Mouse (Mus musculus): ENCODE measurements at regions not wholly inside any gene's neighbourhood (a gene's known extent, or its start where the extent isn't known, plus 50 kb on each side); places are given as distances from the start of the nearest gene placed in this dataset.

GRCm38 (mm10) chr16:53480664-53481063, 1026.8 kb upstream of the Alcam start:
- ATAC-seq (ENCODE audit: low FRiP score, low read depth): no peak
- Histone ChIP-seq H3K4me3 (no peak overlapping the region), H3K4me2 (no peak overlapping the region), H3K27me3 (no peaks in the 10 kb centered on the region), H3K9ac (no peak overlapping the region), H3K36me3 (no peaks in the 10 kb centered on the region), H3K27ac (replicated peaks) (no peak overlapping the region), H3K9me3 (no peaks in the 10 kb centered on the region), H3K4me1 (replicated peaks) (no peaks in the 10 kb centered on the region)

- H3K4me1 ChIP-seq (replicated peaks): no peaks in the 10 kb centered on the region
- H3K9ac ChIP-seq: no peak overlapping the region
- 63% methylated on average over 4 of the region's 4 CpGs for WGBS
- no peaks in the 10 kb centered on the region for H3K9me3 ChIP-seq
- no peaks in the 10 kb centered on the region for H3K36me3 ChIP-seq
- H3K27me3 ChIP-seq: no peaks in the 10 kb centered on the region
- ATAC-seq (ENCODE audit: low FRiP score, low read depth): no peak
- H3K4me2 ChIP-seq: no peak overlapping the region
- no peak overlapping the region for H3K4me3 ChIP-seq
- H3K27ac ChIP-seq (replicated peaks): no peak overlapping the region
Observed at GRCm38 (mm10) chr16:53439511-53439910, 985.6 kb upstream of the Alcam start.

DNA sequence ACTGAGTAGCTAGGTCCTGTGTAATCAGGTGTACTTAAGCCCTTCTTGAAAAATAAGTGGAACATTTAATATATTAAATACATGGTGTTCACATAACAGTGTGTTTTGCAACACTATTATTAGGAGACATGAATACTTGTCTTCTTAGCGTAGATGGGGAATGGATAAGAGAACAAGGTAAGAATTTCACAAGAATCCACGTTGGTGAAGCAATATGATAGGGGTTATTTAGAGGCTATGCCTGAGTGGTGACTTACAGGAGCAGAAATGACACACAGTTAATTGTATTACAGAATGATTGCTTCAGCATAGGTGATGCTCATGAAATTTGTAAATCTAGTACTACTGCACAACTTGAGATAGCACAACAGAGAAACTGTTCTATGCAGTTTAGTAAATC, 964.5 kb upstream of the Alcam start:
- H3K4me1 ChIP-seq (replicated peaks): no peaks in the 10 kb centered on the region
- no peak overlapping the region for H3K4me2 ChIP-seq
- no peaks in the 10 kb centered on the region for H3K36me3 ChIP-seq
- no peak overlapping the region for H3K27ac ChIP-seq (replicated peaks)
- no peaks in the 10 kb centered on the region for H3K27me3 ChIP-seq
- 69% methylated on average over 2 of the region's 2 CpGs for WGBS
- no peak for ATAC-seq (ENCODE audit: low FRiP score, low read depth)
- H3K4me3 ChIP-seq: no peak overlapping the region
- no peak overlapping the region for H3K9ac ChIP-seq
- H3K9me3 ChIP-seq: no peaks in the 10 kb centered on the region

GRCm38 (mm10) chr16:53385176-53385575, 931.3 kb upstream of the Alcam start:
- H3K36me3 ChIP-seq: no peaks in the 10 kb centered on the region

GRCm38 (mm10) chr16:53342153-53342552, 888.3 kb upstream of the Alcam start:
- no peak for ATAC-seq (ENCODE audit: low FRiP score, low read depth)
- no peaks in the 10 kb centered on the region for H3K27me3 ChIP-seq
- H3K4me2 ChIP-seq: no peak overlapping the region
- no peaks in the 10 kb centered on the region for H3K36me3 ChIP-seq
- no peak overlapping the region for H3K4me3 ChIP-seq
- no peak overlapping the region for H3K27ac ChIP-seq (replicated peaks)
- no peaks in the 10 kb centered on the region for H3K9me3 ChIP-seq
- WGBS: 89% methylated on average over 3 of the region's 3 CpGs
- no peaks in the 10 kb centered on the region for H3K4me1 ChIP-seq (replicated peaks)
- no peak overlapping the region for H3K9ac ChIP-seq

More at GRCm38 (mm10) chr16:53385176-53385575, 931.3 kb upstream of the Alcam start:
- H3K9ac ChIP-seq: no peak overlapping the region
- no peaks in the 10 kb centered on the region for H3K4me1 ChIP-seq (replicated peaks)
- no peak overlapping the region for H3K4me2 ChIP-seq
- WGBS: 67% methylated on average over 4 of the region's 4 CpGs
- no peaks in the 10 kb centered on the region for H3K9me3 ChIP-seq
- no peaks in the 10 kb centered on the region for H3K27me3 ChIP-seq
- H3K4me3 ChIP-seq: no peak overlapping the region
- no peak for ATAC-seq (ENCODE audit: low FRiP score, low read depth)
- no peak overlapping the region for H3K27ac ChIP-seq (replicated peaks)

GRCm38 (mm10) chr16:53326353-53326752, 872.5 kb upstream of the Alcam start:
- Histone ChIP-seq H3K27ac (replicated peaks) (no peak overlapping the region), H3K4me2 (no peak overlapping the region), H3K4me3 (no peak overlapping the region), H3K4me1 (replicated peaks) (no peaks in the 10 kb centered on the region), H3K9me3 (no peaks in the 10 kb centered on the region), H3K27me3 (no peaks in the 10 kb centered on the region), H3K9ac (no peak overlapping the region), H3K36me3 (no peaks in the 10 kb centered on the region)
- no peak for ATAC-seq (ENCODE audit: low FRiP score, low read depth)

GRCm38 (mm10) chr16:53292081-53292480, 838.2 kb upstream of the Alcam start:
- no peak overlapping the region for H3K9ac ChIP-seq
- no peak overlapping the region for H3K27ac ChIP-seq (replicated peaks)
- no peak overlapping the region for H3K4me2 ChIP-seq
- no peaks in the 10 kb centered on the region for H3K9me3 ChIP-seq
- H3K4me3 ChIP-seq: no peak overlapping the region
- ATAC-seq (ENCODE audit: low FRiP score, low read depth): no peak
- no peaks in the 10 kb centered on the region for H3K4me1 ChIP-seq (replicated peaks)
- no peaks in the 10 kb centered on the region for H3K36me3 ChIP-seq
- H3K27me3 ChIP-seq: no peaks in the 10 kb centered on the region
- WGBS: 82% methylated on average over 1 of the region's 1 CpGs

GRCm38 (mm10) chr16:53282014-53282413, 828.1 kb upstream of the Alcam start:
- 82% methylated on average over 2 of the region's 2 CpGs for WGBS

GRCm38 (mm10) chr16:53266116-53266515, 812.2 kb upstream of the Alcam start:
- no peaks in the 10 kb centered on the region for H3K27me3 ChIP-seq
- H3K4me2 ChIP-seq: no peak overlapping the region
- 27% methylated on average over 3 of the region's 3 CpGs for WGBS
- H3K36me3 ChIP-seq: no peaks in the 10 kb centered on the region
- H3K9ac ChIP-seq: no peak overlapping the region
- H3K4me3 ChIP-seq: no peak overlapping the region
- H3K27ac ChIP-seq (replicated peaks): no peak overlapping the region
- no peak for ATAC-seq (ENCODE audit: low FRiP score, low read depth)
- no peaks in the 10 kb centered on the region for H3K4me1 ChIP-seq (replicated peaks)
- H3K9me3 ChIP-seq: no peaks in the 10 kb centered on the region

More at GRCm38 (mm10) chr16:53282014-53282413, 828.1 kb upstream of the Alcam start:
- no peaks in the 10 kb centered on the region for H3K4me1 ChIP-seq (replicated peaks)
- H3K27ac ChIP-seq (replicated peaks): no peak overlapping the region
- no peak overlapping the region for H3K9ac ChIP-seq
- H3K36me3 ChIP-seq: no peaks in the 10 kb centered on the region
- no peaks in the 10 kb centered on the region for H3K9me3 ChIP-seq
- no peak for ATAC-seq (ENCODE audit: low FRiP score, low read depth)
- H3K27me3 ChIP-seq: no peaks in the 10 kb centered on the region
- no peak overlapping the region for H3K4me2 ChIP-seq
- H3K4me3 ChIP-seq: no peak overlapping the region

DNA sequence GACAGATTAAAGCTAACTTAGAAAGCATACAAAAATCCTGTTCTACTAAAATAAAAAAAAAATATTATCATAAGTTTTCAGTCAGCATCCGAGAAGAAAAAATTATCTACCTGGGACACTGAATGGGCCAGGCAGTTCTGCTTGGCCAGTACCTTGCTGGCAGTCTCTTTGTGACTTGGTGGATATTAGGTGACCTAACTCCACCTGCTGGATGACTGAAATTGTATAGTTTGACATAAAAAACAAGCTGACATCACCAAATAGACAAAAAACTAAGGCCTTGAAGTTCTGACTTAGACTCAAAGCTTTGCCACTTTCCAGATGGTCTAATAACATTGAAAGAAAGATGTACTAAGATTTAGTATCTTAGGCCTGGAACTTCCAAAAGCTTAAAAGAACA, 791.5 kb upstream of the Alcam start:
- Histone ChIP-seq H3K4me2 (no peak overlapping the region), H3K9me3 (no peaks in the 10 kb centered on the region), H3K27ac (replicated peaks) (no peak overlapping the region), H3K9ac (no peak overlapping the region), H3K4me1 (replicated peaks) (no peaks in the 10 kb centered on the region), H3K4me3 (no peak overlapping the region), H3K36me3 (no peaks in the 10 kb centered on the region), H3K27me3 (no peaks in the 10 kb centered on the region)
- ATAC-seq (ENCODE audit: low FRiP score, low read depth): no peak
- 80% methylated on average over 1 of the region's 1 CpGs for WGBS

GRCm38 (mm10) chr16:53242126-53242537, 788.3 kb upstream of the Alcam start:
- Histone ChIP-seq H3K4me3 (no peak overlapping the region), H3K27ac (replicated peaks) (no peak overlapping the region), H3K4me2 (no peak overlapping the region), H3K9me3 (no peaks in the 10 kb centered on the region), H3K36me3 (no peaks in the 10 kb centered on the region), H3K9ac (no peak overlapping the region), H3K4me1 (replicated peaks) (no peaks in the 10 kb centered on the region), H3K27me3 (no peaks in the 10 kb centered on the region)
- no peak for ATAC-seq (ENCODE audit: low FRiP score, low read depth)
- 93% methylated on average over 3 of the region's 3 CpGs for WGBS

DNA sequence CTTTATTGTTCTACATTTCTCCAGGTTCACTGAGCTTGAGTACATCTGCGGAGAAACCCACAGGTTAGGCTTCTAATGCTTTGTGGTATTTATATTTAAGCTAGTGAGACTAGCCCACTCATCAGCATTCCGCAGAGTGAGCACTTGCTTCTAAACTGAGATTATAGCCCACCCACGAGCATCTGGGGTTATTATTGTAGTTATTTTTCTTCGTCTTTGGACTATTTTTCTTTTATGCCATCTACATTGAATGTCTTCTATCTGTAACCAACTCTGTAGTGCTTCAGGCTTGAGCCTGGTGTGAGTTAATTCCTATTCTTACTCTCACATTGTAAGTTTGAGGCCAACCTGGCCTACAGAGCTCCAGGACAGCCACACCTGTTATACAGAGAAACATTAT, 765.0 kb upstream of the Alcam start:
- Histone ChIP-seq H3K27me3 (no peaks in the 10 kb centered on the region), H3K4me3 (no peak overlapping the region), H3K36me3 (no peaks in the 10 kb centered on the region), H3K27ac (replicated peaks) (no peak overlapping the region), H3K9me3 (no peaks in the 10 kb centered on the region), H3K4me1 (replicated peaks) (no peaks in the 10 kb centered on the region), H3K4me2 (no peak overlapping the region), H3K9ac (no peak overlapping the region)
- 85% methylated on average over 4 of the region's 4 CpGs for WGBS
- ATAC-seq (ENCODE audit: low FRiP score, low read depth): no peak

DNA sequence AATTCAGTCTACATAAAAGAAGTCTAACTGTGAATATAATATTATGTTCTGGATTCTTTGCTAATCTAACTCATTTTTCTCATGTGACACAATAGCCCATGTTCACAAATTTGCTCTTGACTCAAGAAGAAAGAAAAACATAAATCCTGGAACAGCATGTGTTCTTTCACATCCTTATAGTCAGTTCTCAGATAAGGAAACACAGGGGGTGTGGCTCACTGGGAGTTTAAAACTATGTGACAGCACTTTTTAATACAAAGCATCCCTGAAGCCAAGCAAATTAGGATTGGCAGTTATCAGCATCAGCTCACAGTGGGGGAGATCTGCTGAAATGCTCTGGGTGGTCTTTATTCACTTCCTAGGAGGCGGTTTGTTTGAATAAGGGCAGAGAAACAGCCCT, 747.6 kb upstream of the Alcam start:
- H3K27ac ChIP-seq (replicated peaks): no peak overlapping the region
- ATAC-seq (ENCODE audit: low FRiP score, low read depth): no peak
- no peaks in the 10 kb centered on the region for H3K36me3 ChIP-seq
- 18% methylated on average over 1 of the region's 1 CpGs for WGBS
- no peak overlapping the region for H3K4me3 ChIP-seq
- no peaks in the 10 kb centered on the region for H3K4me1 ChIP-seq (replicated peaks)
- no peaks in the 10 kb centered on the region for H3K9me3 ChIP-seq
- no peak overlapping the region for H3K4me2 ChIP-seq
- no peak overlapping the region for H3K9ac ChIP-seq
- no peaks in the 10 kb centered on the region for H3K27me3 ChIP-seq

Data from hindbrain, embryonic 15.5 days (tissue).